In genomic region chr11:118345693-118346092, GRCm38 (mm10) we compare ENCODE assay signal across 8 mouse cellular contexts. TPM values are rescaled to one million over a fixed set of nuclear protein-coding genes. Genes with fewer than 3 reads are reported as not detected.
A peak's percentile ranks its signal among the peaks of the same experiment; 100 is the strongest.
DNase-seq lines count a peak whose midpoint lies in the region; ATAC-seq and TF ChIP-seq lines count a peak whose summit lies in the region.

No protein-coding gene starts in this region.

- H3K9me3 ChIP-seq in stomach, embryonic 15.5 days = no peaks in the 10 kb centered on the region

- no peak overlapping the region for H3K4me3 ChIP-seq in layer of hippocampus, adult 2 months
- H3K4me3 ChIP-seq in stomach, embryonic 15.5 days (replicated peaks) = no peak overlapping the region

- H3K27me3 ChIP-seq in stomach, embryonic 15.5 days (replicated peaks) = no peaks in the 10 kb centered on the region

- 38% methylated on average over 4 of the region's 4 CpGs for WGBS in stomach, embryonic 15.5 days

- H3K27ac ChIP-seq in layer of hippocampus, adult 2 months = no peak overlapping the region; the same call in 1 of the 2 replicates
- H3K27ac ChIP-seq in stomach, embryonic 15.5 days = peak overlapping the region; percentile 33; the same call in 1 of the 2 replicates

- TF ChIP-seq CTCF in layer of hippocampus, adult 2 months (conservative IDR thresholded peaks at IDR 0.05) = no peak

- peaks cover 41% of the 10 kb centered on the region for H3K4me1 ChIP-seq in stomach, embryonic 15.5 days

- no peaks in the 10 kb centered on the region for H3K36me3 ChIP-seq in stomach, embryonic 15.5 days

- H3K9ac ChIP-seq in stomach, embryonic 15.5 days = no peak overlapping the region

- ATAC-seq in stomach, embryonic 15.5 days (ENCODE audit: insufficient read depth, low FRiP score, low read depth) = no peak
- no peak for ATAC-seq in inflammation-experienced regulatory T-cells, adult 6 months

- peak; percentile 36 for DNase-seq in adrenal gland, postnatal 25 days
- DNase-seq in adrenal gland, adult 18-20 months (ENCODE audit: low spot score in 2 of 2) = no peak
- peak; percentile 55 for DNase-seq in layer of hippocampus, adult 11-12 months (ENCODE audit: low spot score)
- DNase-seq in layer of hippocampus, adult 2 months (ENCODE audit: low spot score in 2 of 2) = no peak
- peak; percentile 76 for DNase-seq in testis, postnatal 10 days (ENCODE audit: low spot score)
- no peak for DNase-seq in testis, postnatal 14 days (ENCODE audit: low spot score)

- no peak overlapping the region for H3K4me2 ChIP-seq in stomach, embryonic 15.5 days

RNA-seq across cellular contexts. Expression of gene Cep295nl, which starts 3.4 kb away (rescaled TPM):
- 1.1 and 3.4 TPM in 2 replicates for total RNA-seq in adrenal gland, postnatal 25 days (2021)
- total RNA-seq in adrenal gland, adult 18-20 months (2021) = under 1 TPM; 0.20 to 0.96 TPM
- 1 to 10 TPM; 1.1 to 1.6 TPM for total RNA-seq in layer of hippocampus, adult 2 months (2021)
- polyA plus RNA-seq in stomach, embryonic 15.5 days (2015; fragmentation: Nextera tagmentation; extraction: Ambion mirVana) = 0.36 and 0.42 TPM in 2 replicates
- polyA plus RNA-seq in inflammation-experienced regulatory T-cells, adult 6 months (2017; shearing (Covaris generic)) = under 1 TPM in 2 of 3 experiments, not detected in 1; 0.28 to 0.29 TPM

RNA-seq across cellular contexts. Expression of gene Timp2, which starts 9.8 kb away (rescaled TPM):
- 43.1 and 51.3 TPM in 2 replicates for total RNA-seq in adrenal gland, postnatal 25 days (2021)
- total RNA-seq in adrenal gland, adult 18-20 months (2021) = 100 to 1,000 TPM in 1 of 2 experiments, 10 to 100 TPM in 1; 95.5 to 246 TPM
- 100 to 1,000 TPM; 168 to 196 TPM for total RNA-seq in layer of hippocampus, adult 2 months (2021)
- 78.8 and 83.0 TPM in 2 replicates for polyA plus RNA-seq in stomach, embryonic 15.5 days (2015; fragmentation: Nextera tagmentation; extraction: Ambion mirVana)
- 10 to 100 TPM in 2 of 3 experiments, 1 to 10 TPM in 1; 6.1 to 17.3 (median 16.4) TPM for polyA plus RNA-seq in inflammation-experienced regulatory T-cells, adult 6 months (2017; shearing (Covaris generic))

RNA-seq across cellular contexts. Expression of gene Usp36, which starts 55.6 kb away (rescaled TPM):
- total RNA-seq in adrenal gland, postnatal 25 days (2021) = 23.1 and 25.0 TPM in 2 replicates
- total RNA-seq in adrenal gland, adult 18-20 months (2021) = 10 to 100 TPM; 24.5 to 25.5 TPM
- total RNA-seq in layer of hippocampus, adult 2 months (2021) = 10 to 100 TPM; 26.5 to 28.5 TPM
- 20.3 and 20.5 TPM in 2 replicates for polyA plus RNA-seq in stomach, embryonic 15.5 days (2015; fragmentation: Nextera tagmentation; extraction: Ambion mirVana)
- polyA plus RNA-seq in inflammation-experienced regulatory T-cells, adult 6 months (2017; shearing (Covaris generic)) = 10 to 100 TPM; 14.3 to 24.4 (median 22.5) TPM

RNA-seq across cellular contexts. Expression of gene Lgals3bp, which starts 56.2 kb away (rescaled TPM):
- total RNA-seq in adrenal gland, postnatal 25 days (2021) = 57.9 and 86.6 TPM in 2 replicates
- 100 to 1,000 TPM in 1 of 2 experiments, 10 to 100 TPM in 1; 92.6 to 128 TPM for total RNA-seq in adrenal gland, adult 18-20 months (2021)
- total RNA-seq in layer of hippocampus, adult 2 months (2021) = 10 to 100 TPM; 17.8 to 18.3 TPM
- 67.4 and 81.5 TPM in 2 replicates for polyA plus RNA-seq in stomach, embryonic 15.5 days (2015; fragmentation: Nextera tagmentation; extraction: Ambion mirVana)
- 100 to 1,000 TPM in 2 of 3 experiments, 10 to 100 TPM in 1; 86.5 to 166 (median 133) TPM for polyA plus RNA-seq in inflammation-experienced regulatory T-cells, adult 6 months (2017; shearing (Covaris generic))

Comparison
In these comparisons a context has a peak if more than half of its experiments do, and no peak if none do; other contexts are left out.
1. DNase-seq: peak in adrenal gland, postnatal 25 days (single experiment), layer of hippocampus, adult 11-12 months (single experiment) and testis, postnatal 10 days (single experiment); none in adrenal gland, adult 18-20 months (0 of 2), layer of hippocampus, adult 2 months (0 of 2) and testis, postnatal 14 days (single experiment).